Mouse (Mus musculus): ENCODE measurements around the gene 3110009E18Rik. TPM values are rescaled to one million over a fixed set of nuclear protein-coding genes. Genes with fewer than 3 reads are reported as not detected.

The 3110009E18Rik gene
- polyA plus RNA-seq, 1 experiment from 2014 or later: 10.6 TPM

GRCm38 (mm10) chr1:120138923-120139540, 18.0 kb downstream of the 3110009E18Rik start:
- POLR2A ChIA-PET: no interaction called here
- no peak for TF ChIP-seq CTCF (IDR thresholded peaks at IDR 0.05)
- in situ Hi-C loops (cut with MboI; ENCODE audit: low pct_unique_long_range_greater_than_20kb): no loop called here
- no peaks in the 10 kb centered on the region for H3K27me3 ChIP-seq
- CTCF ChIA-PET: interaction anchor here (1.3 kb wide), 1 partner anchor 11 kb away, joined by 5 read pairs; no protein-coding TSS in a partner anchor
- no peak for ATAC-seq
- DNase-seq (ENCODE audit: low read depth, low spot score): no peak

GRCm38 (mm10) chr1:120140144-120140693, 19.2 kb downstream of the 3110009E18Rik start:
- CTCF ChIA-PET: interaction anchor here (1.3 kb wide), 1 partner anchor 12 kb away, joined by 5 read pairs; no protein-coding TSS in a partner anchor
- no peak for TF ChIP-seq CTCF (IDR thresholded peaks at IDR 0.05)
- in situ Hi-C loops (cut with MboI; ENCODE audit: low pct_unique_long_range_greater_than_20kb): no loop called here
- POLR2A ChIA-PET: no interaction called here
- ATAC-seq: no peak
- DNase-seq (ENCODE audit: low read depth, low spot score): no peak
- no peaks in the 10 kb centered on the region for H3K27me3 ChIP-seq

- H3K27me3 ChIP-seq: no peaks in the 10 kb centered on the region
These were observed 21.6 kb downstream of the 3110009E18Rik start for GRCm38 (mm10) chr1:120142551-120142950.

GRCm38 (mm10) chr1:120145527-120146216, 24.7 kb downstream of the 3110009E18Rik start:
- TF ChIP-seq CTCF (IDR thresholded peaks at IDR 0.05): no peak
- CTCF ChIA-PET: interaction anchor here (1.0 to 2.1 kb wide), 3 partner anchors 9 to 48 kb away, joined by 3 to 7 read pairs (median 3); no protein-coding TSS in a partner anchor
- POLR2A ChIA-PET: no interaction called here
- no peak for ATAC-seq
- in situ Hi-C loops (cut with MboI; ENCODE audit: low pct_unique_long_range_greater_than_20kb): loop anchor here (5.0 kb wide), 2 partner anchors 48 to 118 kb away; no protein-coding TSS in a partner anchor
- DNase-seq (ENCODE audit: low read depth, low spot score): no peak
- H3K27me3 ChIP-seq: no peaks in the 10 kb centered on the region

More at GRCm38 (mm10) chr1:120142551-120142950, 21.6 kb downstream of the 3110009E18Rik start:
- CTCF ChIA-PET: interaction anchor here (0.9 to 1.2 kb wide), 3 partner anchors 11 to 15 kb away, joined by 3 read pairs; no protein-coding TSS in a partner anchor
- ATAC-seq: peak; percentile 82
- POLR2A ChIA-PET: no interaction called here
- TF ChIP-seq CTCF (IDR thresholded peaks at IDR 0.05): no peak
- DNase-seq (ENCODE audit: low read depth, low spot score): no peak
- in situ Hi-C loops (cut with MboI; ENCODE audit: low pct_unique_long_range_greater_than_20kb): no loop called here

- POLR2A ChIA-PET: no interaction called here
- peak; percentile 52 for TF ChIP-seq CTCF (IDR thresholded peaks at IDR 0.05)
- DNase-seq (ENCODE audit: low read depth, low spot score) (no peak), ATAC-seq (no peak)
- no peaks in the 10 kb centered on the region for H3K27me3 ChIP-seq
- in situ Hi-C loops (cut with MboI; ENCODE audit: low pct_unique_long_range_greater_than_20kb): loop anchor here (5.0 kb wide), 2 partner anchors 50 to 120 kb away; no protein-coding TSS in a partner anchor
- CTCF ChIA-PET: interaction anchor here (0.9 to 1.5 kb wide), 3 partner anchors 8 to 44 kb away, joined by 3 to 6 read pairs (median 4); no protein-coding TSS in a partner anchor
These were observed 26.0 kb downstream of the 3110009E18Rik start for GRCm38 (mm10) chr1:120146994-120147393.

- in situ Hi-C loops (cut with MboI; ENCODE audit: low pct_unique_long_range_greater_than_20kb): no loop called here
These were observed 33.2 kb downstream of the 3110009E18Rik start for GRCm38 (mm10) chr1:120154232-120154631.

GRCm38 (mm10) chr1:120155325-120155724, 34.3 kb downstream of the 3110009E18Rik start:
- ChIA-PET CTCF (interaction anchor here (0.9 to 1.9 kb wide), 15 partner anchors 8 to 126 kb away, joined by 3 to 11 read pairs (median 4); no protein-coding TSS in a partner anchor), POLR2A (no interaction called here)
- no peak for ATAC-seq
- in situ Hi-C loops (cut with MboI; ENCODE audit: low pct_unique_long_range_greater_than_20kb): no loop called here
- no peak for DNase-seq (ENCODE audit: low read depth, low spot score)
- TF ChIP-seq CTCF (IDR thresholded peaks at IDR 0.05): peak; percentile 91
- H3K27me3 ChIP-seq: no peaks in the 10 kb centered on the region

More at GRCm38 (mm10) chr1:120154232-120154631, 33.2 kb downstream of the 3110009E18Rik start:
- H3K27me3 ChIP-seq: no peaks in the 10 kb centered on the region
- ATAC-seq (no peak), DNase-seq (ENCODE audit: low read depth, low spot score) (no peak)
- TF ChIP-seq CTCF (IDR thresholded peaks at IDR 0.05): peak; percentile 39
- POLR2A ChIA-PET: no interaction called here
- CTCF ChIA-PET: interaction anchor here (1.0 to 1.9 kb wide), 6 partner anchors 9 to 55 kb away, joined by 3 to 11 read pairs (median 4); no protein-coding TSS in a partner anchor

GRCm38 (mm10) chr1:120158474-120159127, 37.6 kb downstream of the 3110009E18Rik start:
- ChIA-PET POLR2A (no interaction called here), CTCF (interaction anchor here (0.7 kb wide), 1 partner anchor 1281 kb away, joined by 3 read pairs; no protein-coding TSS in a partner anchor)
- no peaks in the 10 kb centered on the region for H3K27me3 ChIP-seq
- DNase-seq (ENCODE audit: low read depth, low spot score) (no peak), ATAC-seq (no peak)
- no peak for TF ChIP-seq CTCF (IDR thresholded peaks at IDR 0.05)
- in situ Hi-C loops (cut with MboI; ENCODE audit: low pct_unique_long_range_greater_than_20kb): no loop called here

GRCm38 (mm10) chr1:120161502-120161901, 40.5 kb downstream of the 3110009E18Rik start:
- TF ChIP-seq CTCF (IDR thresholded peaks at IDR 0.05): no peak
- no peak for ATAC-seq
- CTCF ChIA-PET: no interaction called here
- no peak for DNase-seq (ENCODE audit: low read depth, low spot score)
- in situ Hi-C loops (cut with MboI; ENCODE audit: low pct_unique_long_range_greater_than_20kb): no loop called here
- POLR2A ChIA-PET: no interaction called here
- no peaks in the 10 kb centered on the region for H3K27me3 ChIP-seq

- no peak for ATAC-seq
- in situ Hi-C loops (cut with MboI; ENCODE audit: low pct_unique_long_range_greater_than_20kb): no loop called here
- H3K27me3 ChIP-seq: no peaks in the 10 kb centered on the region
- CTCF ChIA-PET: interaction anchor here (0.9 kb wide), 1 partner anchor 12 kb away, joined by 3 read pairs; no protein-coding TSS in a partner anchor
- DNase-seq (ENCODE audit: low read depth, low spot score): no peak
- TF ChIP-seq CTCF (IDR thresholded peaks at IDR 0.05): no peak
- POLR2A ChIA-PET: interaction anchor here (0.5 kb wide), 1 partner anchor 13 kb away, joined by 4 read pairs; no protein-coding TSS in a partner anchor
These were observed 41.6 kb downstream of the 3110009E18Rik start for GRCm38 (mm10) chr1:120162616-120163015.
